Mouse (Mus musculus) neural tube, embryonic 11.5 days (tissue): ENCODE data around the gene Lrp1. TPM values are rescaled to one million over a fixed set of nuclear protein-coding genes. Genes with fewer than 3 reads are reported as not detected.
A peak's percentile ranks its signal among the peaks of the same experiment; 100 is the strongest.

Source experiments
- ATAC-seq: fragments of 200-750 bp; cut with Nextera tagmentation; 2 replicates; pipeline ENCODE4 v1.8.0; 2017; ENCODE audit warnings: moderate number of reproducible peaks, mild to moderate bottlenecking, moderate TSS enrichment, moderate library complexity; ENCODE audit not compliant: insufficient read depth, low FRiP score, low TSS enrichment
- DNase-seq: peaks from one replicate; pipeline ENCODE4 v3.0.0-alpha.2; 2015; ENCODE audit warnings: low spot score
- H3K27ac ChIP-seq: fragments of 300-500 bp; sonication (generic); 2 replicates; pipeline ENCODE4 v1.5.1; 2014; ENCODE audit warnings: low read depth, mild to moderate bottlenecking, low read length
- H3K27me3 ChIP-seq: fragments of 300-500 bp; sonication (generic); 2 replicates; pipeline ENCODE4 v1.6.1; 2014; ENCODE audit warnings: mild to moderate bottlenecking, low read length, mixed read lengths; ENCODE audit not compliant: control insufficient read depth, insufficient read depth
- H3K36me3 ChIP-seq: fragments of 300-500 bp; sonication (generic); 2 replicates; pipeline ENCODE4 v1.6.1; 2014; ENCODE audit warnings: mild to moderate bottlenecking, low read length, moderate library complexity, mixed read lengths; ENCODE audit not compliant: control insufficient read depth, insufficient read depth
- H3K4me1 ChIP-seq: fragments of 300-500 bp; sonication (generic); 2 replicates; pipeline ENCODE4 v1.6.1; 2014; ENCODE audit warnings: low read length, mixed read lengths; ENCODE audit not compliant: control insufficient read depth, insufficient read depth
- H3K4me2 ChIP-seq: fragments of 300-500 bp; sonication (generic); 2 replicates; pipeline ENCODE4 v1.6.1; 2014; ENCODE audit warnings: low read depth, mild to moderate bottlenecking, moderate library complexity
- H3K4me3 ChIP-seq: fragments of 300-500 bp; sonication (generic); 2 replicates; pipeline ENCODE4 v1.5.1; 2014; ENCODE audit warnings: low read depth, low read length
- H3K9ac ChIP-seq: fragments of 300-500 bp; sonication (generic); 2 replicates; pipeline ENCODE4 v1.6.1; 2014; ENCODE audit warnings: mild to moderate bottlenecking, low read length
- H3K9me3 ChIP-seq: fragments of 300-500 bp; sonication (generic); 2 replicates; pipeline ENCODE4 v1.6.1; 2016; ENCODE audit warnings: low read length; ENCODE audit not compliant: control insufficient read depth
- WGBS: fragments of 180-500 bp; shearing (Covaris S2); extraction: QIAGEN DNeasy Blood & Tissue Kit; methylation state at CpG from one replicate; pipeline ENCODE4 v1.1.7; 2014; 5-methylcytosine and 5-hydroxymethylcytosine counted together
- polyA plus RNA-seq: library from polyadenylated mRNA; unstranded; fragments of >200 nt; fragmentation: Nextera tagmentation; extraction: Ambion mirVana; gene quantifications from 2 replicates; pipeline ENCODE4 v1.2.1, GENCODE M21; 2014

Gene Lrp1
- polyA plus RNA-seq, 1 experiment from 2014 or later, result 68.2 TPM

DNA sequence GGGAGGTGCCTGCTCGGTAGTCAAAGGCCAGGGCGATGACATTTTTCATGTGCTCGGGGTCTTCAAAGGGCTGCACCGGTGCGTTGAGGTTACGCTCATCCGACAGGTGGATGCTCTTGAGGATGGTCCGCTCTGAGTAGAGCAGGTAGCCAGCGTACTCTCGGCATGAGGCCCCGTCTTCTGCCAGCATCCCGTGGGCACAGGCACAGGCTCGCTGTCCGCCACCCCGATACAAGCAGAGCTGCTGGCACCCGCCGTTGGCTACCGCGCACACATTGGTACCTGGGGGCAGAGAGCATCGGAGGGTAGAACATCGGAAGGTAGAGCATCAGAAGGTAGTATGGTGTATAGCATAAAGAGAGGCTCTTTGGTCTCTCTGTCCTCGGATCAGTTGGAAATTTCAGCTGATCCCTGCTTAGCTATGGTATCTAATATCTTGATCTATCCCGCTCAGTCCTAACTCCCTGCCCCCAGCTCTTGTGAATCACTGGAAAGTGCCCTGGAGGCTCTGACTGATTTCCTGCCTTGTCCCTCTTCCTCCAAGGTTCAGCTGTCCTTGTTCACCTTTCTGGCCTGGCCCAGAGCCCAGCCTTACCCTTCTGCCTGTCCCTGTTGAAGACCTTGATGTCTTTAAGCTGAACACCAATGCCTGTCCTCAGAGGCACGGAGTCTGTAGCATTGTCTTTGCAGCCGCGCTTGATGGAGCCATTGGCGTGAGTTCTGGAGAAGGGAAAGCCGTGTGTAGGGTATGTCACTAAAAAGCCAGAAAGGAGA, 54.2 kb downstream of the Lrp1 start:
- Histone ChIP-seq H3K27me3 (no peaks in the 10 kb centered on the region), H3K4me2 (no peak overlapping the region), H3K9me3 (no peaks in the 10 kb centered on the region), H3K4me1 (no peaks in the 10 kb centered on the region), H3K27ac (no peak overlapping the region), H3K4me3 (no peak overlapping the region), H3K36me3 (peaks cover 20% of the 10 kb centered on the region), H3K9ac (no peak overlapping the region)
- DNase-seq (no peak), ATAC-seq (no peak)
- 95% methylated on average over 28 of the region's 28 CpGs for WGBS

DNA sequence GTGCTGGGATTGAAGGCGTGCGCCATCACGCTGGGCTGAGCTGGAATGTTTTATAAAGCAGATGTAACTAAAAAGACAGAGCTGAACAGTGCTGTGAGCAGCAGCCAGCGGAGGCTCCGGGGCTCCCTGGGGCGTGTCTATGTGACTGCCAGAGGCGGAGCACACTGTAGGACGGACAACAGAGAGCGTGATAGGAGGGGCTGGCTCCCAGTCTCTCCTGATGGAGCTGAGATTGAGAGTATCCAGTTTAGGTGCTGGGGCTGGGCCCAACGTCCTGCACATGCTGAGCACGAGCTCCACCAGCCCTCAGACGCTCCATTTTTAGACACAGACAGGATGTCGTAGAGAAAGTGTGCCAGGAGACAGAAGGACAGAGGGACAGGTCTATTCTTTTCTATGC, 56.6 kb downstream of the Lrp1 start:
- no peak overlapping the region for H3K4me2 ChIP-seq
- no peak overlapping the region for H3K9ac ChIP-seq
- DNase-seq (no peak), ATAC-seq (no peak)
- H3K27me3 ChIP-seq, result no peaks in the 10 kb centered on the region
- no peak overlapping the region for H3K4me3 ChIP-seq
- H3K9me3 ChIP-seq, result no peaks in the 10 kb centered on the region
- H3K27ac ChIP-seq, result no peak overlapping the region
- no peaks in the 10 kb centered on the region for H3K4me1 ChIP-seq
- peaks cover 28% of the 10 kb centered on the region for H3K36me3 ChIP-seq
- WGBS, result 50% methylated on average over 13 of the region's 13 CpGs

GRCm38 (mm10) chr10:127563840-127564239, 57.1 kb downstream of the Lrp1 start:
- Histone ChIP-seq H3K4me2 (no peak overlapping the region), H3K4me1 (no peaks in the 10 kb centered on the region), H3K27me3 (no peaks in the 10 kb centered on the region), H3K9ac (no peak overlapping the region), H3K36me3 (peaks cover 27% of the 10 kb centered on the region), H3K9me3 (no peaks in the 10 kb centered on the region), H3K4me3 (no peak overlapping the region), H3K27ac (no peak overlapping the region)
- ATAC-seq, result no peak
- 77% methylated on average over 8 of the region's 8 CpGs for WGBS
- no peak for DNase-seq

- DNase-seq, result no peak
- Histone ChIP-seq H3K4me2 (no peak overlapping the region), H3K27ac (no peak overlapping the region), H3K9me3 (no peaks in the 10 kb centered on the region), H3K4me3 (no peak overlapping the region), H3K4me1 (no peaks in the 10 kb centered on the region), H3K36me3 (peaks cover 41% of the 10 kb centered on the region), H3K9ac (no peak overlapping the region), H3K27me3 (no peaks in the 10 kb centered on the region)
- no peak for ATAC-seq
These were observed 59.8 kb downstream of the Lrp1 start for GRCm38 (mm10) chr10:127561145-127561544.

GRCm38 (mm10) chr10:127557397-127557796, 63.6 kb downstream of the Lrp1 start:
- no peaks in the 10 kb centered on the region for H3K9me3 ChIP-seq
- H3K27me3 ChIP-seq, result no peaks in the 10 kb centered on the region
- WGBS, result 88% methylated on average over 13 of the region's 13 CpGs
- H3K4me2 ChIP-seq, result no peak overlapping the region
- no peak overlapping the region for H3K27ac ChIP-seq
- no peak for ATAC-seq
- no peaks in the 10 kb centered on the region for H3K4me1 ChIP-seq
- H3K9ac ChIP-seq, result no peak overlapping the region
- H3K4me3 ChIP-seq, result no peak overlapping the region
- H3K36me3 ChIP-seq, result peaks cover 48% of the 10 kb centered on the region
- no peak for DNase-seq

DNA sequence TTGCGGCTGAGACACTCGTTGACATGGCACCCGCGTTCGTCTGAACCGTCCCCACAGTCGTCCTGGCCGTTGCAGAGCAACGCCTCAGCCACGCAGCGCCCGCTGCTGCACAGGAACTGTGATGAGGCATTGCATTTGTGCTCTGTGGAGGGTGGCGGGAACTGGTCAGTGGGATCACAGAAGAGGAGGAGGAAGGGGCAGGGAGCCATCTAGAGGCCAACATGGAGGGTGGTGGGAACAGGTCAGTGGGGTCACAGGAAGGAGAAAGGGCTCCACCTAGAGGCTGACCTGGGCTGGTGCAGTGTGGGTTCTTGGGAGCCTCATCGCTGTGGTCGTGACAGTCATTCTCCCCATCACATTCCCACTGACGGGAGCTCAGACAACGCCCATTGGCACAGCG, 65.2 kb downstream of the Lrp1 start:
- ATAC-seq (no peak), DNase-seq (peak; percentile 46)
- H3K27ac ChIP-seq, result no peak overlapping the region
- no peaks in the 10 kb centered on the region for H3K4me1 ChIP-seq
- no peaks in the 10 kb centered on the region for H3K27me3 ChIP-seq
- H3K9me3 ChIP-seq, result no peaks in the 10 kb centered on the region
- no peak overlapping the region for H3K4me3 ChIP-seq
- H3K4me2 ChIP-seq, result no peak overlapping the region
- peaks cover 50% of the 10 kb centered on the region for H3K36me3 ChIP-seq
- WGBS, result 62% methylated on average over 18 of the region's 18 CpGs
- no peak overlapping the region for H3K9ac ChIP-seq

- no peaks in the 10 kb centered on the region for H3K27me3 ChIP-seq
- no peak overlapping the region for H3K4me3 ChIP-seq
- no peak overlapping the region for H3K9ac ChIP-seq
- H3K27ac ChIP-seq, result no peak overlapping the region
- 89% methylated on average over 17 of the region's 17 CpGs for WGBS
- no peaks in the 10 kb centered on the region for H3K4me1 ChIP-seq
- peaks cover 55% of the 10 kb centered on the region for H3K36me3 ChIP-seq
- DNase-seq (no peak), ATAC-seq (no peak)
- H3K9me3 ChIP-seq, result no peaks in the 10 kb centered on the region
- no peak overlapping the region for H3K4me2 ChIP-seq
These were observed 71.1 kb downstream of the Lrp1 start for GRCm38 (mm10) chr10:127549892-127550291.

- no peak overlapping the region for H3K4me3 ChIP-seq
- ATAC-seq, result no peak
- no peak overlapping the region for H3K27ac ChIP-seq
- peaks cover 47% of the 10 kb centered on the region for H3K36me3 ChIP-seq
- DNase-seq, result no peak
- no peaks in the 10 kb centered on the region for H3K9me3 ChIP-seq
- no peaks in the 10 kb centered on the region for H3K4me1 ChIP-seq
- H3K27me3 ChIP-seq, result no peaks in the 10 kb centered on the region
- no peak overlapping the region for H3K4me2 ChIP-seq
- WGBS, result 94% methylated on average over 15 of the region's 15 CpGs
- H3K9ac ChIP-seq, result no peak overlapping the region
These were observed 72.7 kb downstream of the Lrp1 start for GRCm38 (mm10) chr10:127548236-127548635.

DNA sequence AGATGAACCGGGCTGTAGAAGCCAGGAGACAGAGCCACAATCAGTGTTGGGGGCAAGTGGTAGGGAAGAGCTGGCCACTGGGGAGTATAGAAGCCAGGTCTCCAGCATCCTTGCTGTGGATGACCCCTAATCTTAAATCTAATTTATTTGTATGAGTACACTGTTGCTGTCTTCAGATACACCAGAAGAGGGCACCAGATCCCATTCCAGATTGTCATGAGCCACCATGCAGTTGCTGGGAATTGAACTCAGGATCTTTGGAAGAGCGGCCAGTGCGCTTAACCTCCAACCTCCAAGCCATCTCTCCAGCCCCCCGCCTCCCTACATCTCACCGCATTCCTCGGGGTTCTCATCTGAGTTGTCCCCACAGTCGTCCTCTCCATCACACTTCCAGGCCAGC, 74.4 kb downstream of the Lrp1 start:
- H3K9me3 ChIP-seq, result no peaks in the 10 kb centered on the region
- 93% methylated on average over 7 of the region's 7 CpGs for WGBS
- H3K4me2 ChIP-seq, result no peak overlapping the region
- ATAC-seq (no peak), DNase-seq (no peak)
- H3K27me3 ChIP-seq, result no peaks in the 10 kb centered on the region
- peaks cover 50% of the 10 kb centered on the region for H3K36me3 ChIP-seq
- no peak overlapping the region for H3K27ac ChIP-seq
- no peak overlapping the region for H3K9ac ChIP-seq
- no peak overlapping the region for H3K4me3 ChIP-seq
- no peaks in the 10 kb centered on the region for H3K4me1 ChIP-seq
